Mouse (Mus musculus): ENCODE measurements at regions not wholly inside any gene's neighbourhood (a gene's known extent, or its start where the extent isn't known, plus 50 kb on each side); places are given as distances from the start of the nearest gene placed in this dataset.

- DNase-seq, result no peak
Observed at GRCm38 (mm10) chr17:65193341-65193740, 347.2 kb downstream of the Tmem232 start.

GRCm38 (mm10) chr17:65192432-65193059 is 348.0 kb downstream of the Tmem232 start:
- DNase-seq, result no peak

- no peak for DNase-seq
Observed at GRCm38 (mm10) chr17:65190839-65191591, 349.6 kb downstream of the Tmem232 start.

- DNase-seq, result no peak
Observed at GRCm38 (mm10) chr17:65181164-65181563, 345.3 kb upstream of the 4930583I09Rik start.

- DNase-seq, result no peak
Observed at GRCm38 (mm10) chr17:65175770-65176169, 339.9 kb upstream of the 4930583I09Rik start.

- DNase-seq, result no peak
Observed at GRCm38 (mm10) chr17:65174114-65174513, 338.2 kb upstream of the 4930583I09Rik start.

GRCm38 (mm10) chr17:65173236-65173635 is 337.4 kb upstream of the 4930583I09Rik start:
- no peak for DNase-seq

GRCm38 (mm10) chr17:65170691-65171090 is 334.8 kb upstream of the 4930583I09Rik start:
- DNase-seq, result peak; percentile 42

GRCm38 (mm10) chr17:65169981-65170617 is 334.2 kb upstream of the 4930583I09Rik start:
- no peak for DNase-seq

- no peak for DNase-seq
Observed at GRCm38 (mm10) chr17:65146376-65146775, 310.5 kb upstream of the 4930583I09Rik start.

- no peak for DNase-seq
Observed at GRCm38 (mm10) chr17:65114651-65115050, 278.8 kb upstream of the 4930583I09Rik start.

GRCm38 (mm10) chr17:65113121-65113520 is 277.2 kb upstream of the 4930583I09Rik start:
- no peak for DNase-seq

GRCm38 (mm10) chr17:65105622-65106021 is 269.8 kb upstream of the 4930583I09Rik start:
- DNase-seq, result no peak

- no peak for DNase-seq
Observed at GRCm38 (mm10) chr17:65101157-65101556, 265.3 kb upstream of the 4930583I09Rik start.

- DNase-seq, result no peak
Observed at GRCm38 (mm10) chr17:65082249-65082648, 246.4 kb upstream of the 4930583I09Rik start.

- no peak for DNase-seq
Observed at GRCm38 (mm10) chr17:65081779-65082086, 245.9 kb upstream of the 4930583I09Rik start.

- DNase-seq, result no peak
Observed at GRCm38 (mm10) chr17:65081072-65081778, 245.4 kb upstream of the 4930583I09Rik start.

GRCm38 (mm10) chr17:65074878-65075277 is 239.0 kb upstream of the 4930583I09Rik start:
- no peak for DNase-seq

GRCm38 (mm10) chr17:65071114-65071513 is 235.2 kb upstream of the 4930583I09Rik start:
- DNase-seq, result peak; percentile 15

GRCm38 (mm10) chr17:65066135-65066534 is 230.3 kb upstream of the 4930583I09Rik start:
- no peak for DNase-seq

GRCm38 (mm10) chr17:65056059-65056458 is 220.2 kb upstream of the 4930583I09Rik start:
- no peak for DNase-seq

- no peak for DNase-seq
Observed at GRCm38 (mm10) chr17:65049860-65050482, 214.1 kb upstream of the 4930583I09Rik start.

Measured in gastrocnemius, postnatal 10 days (tissue).